Mouse (Mus musculus) gastrocnemius, postnatal 14 days (tissue): ENCODE measurements around the gene Rexo5. TPM values are rescaled to one million over a fixed set of nuclear protein-coding genes. Genes with fewer than 3 reads are reported as not detected.

ENCODE experiments used
- DNase-seq: peaks from one replicate; pipeline ENCODE4 v3.0.0; 2021; ENCODE audit warnings: mixed read lengths
- intact Hi-C: fragments of 180-260 bp; cut with DNase I; formaldehyde crosslinking; loops from one replicate; pipeline ENCODE4 v1.15.1; 2025; ENCODE audit warnings: low total_unique reads
- long read RNA-seq, 2 experiments: library from polyadenylated mRNA; stranded (forward); transcript quantifications; one replicate each; pipeline ENCODE4 v2.0.0; 2021
- total RNA-seq, 2 experiments: library from RNA; stranded (reverse); gene quantifications; 2 replicates each; pipeline ENCODE4 v1.2.3; 2021

Gene Rexo5
- under 1 TPM; 0.49 to 0.62 TPM for total RNA-seq
- long read RNA-seq, experiment 1: 0 reads
- long read RNA-seq, experiment 2: 0 reads

DNA sequence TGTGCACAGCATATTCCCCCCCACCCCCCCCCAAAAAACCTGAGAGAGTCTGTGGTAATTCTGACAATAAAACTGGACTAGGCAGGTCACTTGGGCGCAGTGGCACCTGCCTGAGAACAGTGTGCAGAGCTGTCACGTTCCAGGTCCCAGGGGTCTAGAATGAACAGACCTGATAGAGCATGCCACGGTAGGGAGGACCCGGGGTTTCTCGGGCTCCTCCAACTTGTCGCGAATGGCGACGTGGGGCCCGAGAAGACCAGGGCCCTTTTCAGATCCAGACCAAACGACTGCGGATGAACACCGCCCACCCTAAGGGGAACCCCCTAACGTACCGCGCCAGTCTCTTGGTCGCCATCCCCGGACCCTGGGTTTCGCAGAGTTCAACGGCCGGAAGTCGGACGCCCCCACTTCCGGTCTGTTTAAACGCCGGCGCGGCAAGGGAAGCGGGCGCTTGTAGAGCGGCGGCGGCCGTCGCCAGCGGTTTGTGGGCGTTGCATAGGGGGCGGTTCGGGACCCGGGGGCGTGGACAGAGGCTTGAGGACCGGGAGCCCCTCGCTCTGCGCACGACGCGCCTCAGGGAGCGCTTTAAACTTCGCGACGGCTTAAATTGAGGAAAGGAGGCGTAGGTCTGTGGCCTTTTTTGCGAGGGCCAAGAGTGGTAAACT is at the start of gene Rexo5, which contains the start of gene Eri2:
TSS of gene Rexo5 (plus strand) at position 421 of the 665 bp plus-strand sequence.
TSS of gene Eri2 (minus strand) at position 473 of the 665 bp plus-strand sequence.
- intact Hi-C loops: no loop called here
- peak; percentile 88 for DNase-seq

- intact Hi-C loops: no loop called here
- DNase-seq: no peak
Observed at GRCm38 (mm10) chr7:119744321-119744720, 49.5 kb upstream of the Rexo5 start.

- DNase-seq: no peak
- intact Hi-C loops: no loop called here
Observed at GRCm38 (mm10) chr7:119745869-119746268, 47.9 kb upstream of the Rexo5 start.

- no peak for DNase-seq
- intact Hi-C loops: no loop called here
Observed at GRCm38 (mm10) chr7:119748761-119749160, 45.0 kb upstream of the Rexo5 start.

GRCm38 (mm10) chr7:119749942-119750341 is 43.9 kb upstream of the Rexo5 start:
- intact Hi-C loops: no loop called here
- DNase-seq: no peak

DNA sequence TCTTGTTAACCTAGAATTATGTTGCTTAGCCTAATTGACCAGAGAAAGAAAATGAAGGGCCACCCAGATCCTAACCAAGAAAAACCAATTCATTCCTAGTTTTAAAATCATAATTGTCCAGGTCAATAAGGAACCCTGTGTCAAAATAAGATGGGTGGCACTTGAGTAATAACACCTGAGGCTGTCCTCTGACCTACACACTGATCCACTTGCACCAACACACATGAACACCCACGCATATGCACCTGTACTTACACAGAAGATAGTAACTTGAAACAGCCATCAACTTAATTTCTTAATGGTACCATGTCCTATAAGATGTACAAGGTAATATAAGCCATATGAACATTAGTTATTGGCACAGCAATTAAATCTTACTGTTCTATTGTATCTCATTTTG is 40.1 kb upstream of the Rexo5 start:
- DNase-seq: no peak
- intact Hi-C loops: no loop called here

GRCm38 (mm10) chr7:119760527-119760951 is 33.3 kb upstream of the Rexo5 start, which contains the start of gene Acsm3:
Acsm3 (plus strand) TSS chr7:119760923.
- DNase-seq: no peak
- intact Hi-C loops: no loop called here

DNA sequence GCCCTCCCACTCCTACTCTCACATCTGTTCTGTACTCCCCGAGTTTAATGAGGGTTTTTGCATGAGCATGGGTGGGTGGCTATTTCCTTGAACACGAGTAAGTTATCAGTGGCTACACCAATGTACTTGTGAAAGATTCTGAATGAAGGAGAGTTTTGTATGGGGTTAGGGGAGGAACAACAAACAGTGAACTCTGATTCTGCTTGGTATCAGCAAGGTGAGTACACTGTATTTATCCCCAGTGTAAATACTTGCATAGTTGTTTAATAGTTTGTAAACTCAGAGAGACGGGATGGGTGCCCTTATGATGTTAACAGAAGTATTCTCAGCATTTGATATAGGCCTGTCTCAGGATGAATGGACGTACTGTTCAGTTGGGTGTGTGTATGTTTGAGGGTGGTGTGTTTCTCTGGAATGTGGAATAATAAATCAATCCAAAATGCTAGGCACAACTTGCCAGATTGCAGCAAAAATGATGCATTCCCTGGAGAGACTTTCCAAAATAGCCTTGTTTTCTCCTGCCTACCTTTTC is 31.6 kb upstream of the Rexo5 start:
- no peak for DNase-seq
- intact Hi-C loops: no loop called here

- intact Hi-C loops: no loop called here
- DNase-seq: no peak
Observed at GRCm38 (mm10) chr7:119764377-119764776, 29.4 kb upstream of the Rexo5 start.

DNA sequence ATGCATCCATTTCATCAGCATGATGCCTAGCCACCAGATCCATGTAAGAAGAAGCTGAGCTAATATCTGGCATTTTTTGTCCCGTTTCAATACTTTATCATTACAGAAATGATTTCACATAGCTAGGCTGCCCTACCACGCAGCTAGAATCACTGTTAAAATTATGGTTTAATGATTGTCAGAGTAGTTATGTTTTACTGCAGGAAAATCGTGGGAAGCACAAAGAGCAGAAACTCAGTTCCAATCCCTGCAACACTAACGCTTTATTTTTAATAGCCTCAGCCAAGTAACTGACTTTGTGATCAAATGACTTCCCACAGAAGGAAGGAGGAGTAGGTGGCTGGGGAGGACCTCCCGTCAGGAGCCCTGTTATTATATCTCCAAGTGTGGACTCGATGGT is 26.8 kb upstream of the Rexo5 start:
- intact Hi-C loops: no loop called here

DNA sequence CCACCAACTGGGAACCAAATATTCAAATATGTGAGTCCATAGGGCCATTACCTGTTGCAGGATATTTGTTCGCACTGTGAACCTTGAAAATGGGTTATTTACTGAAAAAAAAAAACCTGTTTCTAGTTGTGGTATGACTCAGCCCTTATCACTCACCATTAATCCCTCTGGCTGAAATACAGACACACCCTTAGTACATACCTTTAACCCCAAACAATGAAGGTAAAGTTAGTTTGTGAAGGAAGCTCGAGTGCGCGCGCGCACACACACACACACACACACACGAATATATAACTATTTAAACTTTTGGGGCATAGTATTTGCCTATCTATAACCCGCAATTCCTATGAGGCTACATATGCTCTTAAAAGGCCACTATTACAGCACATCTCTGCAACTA is 23.9 kb upstream of the Rexo5 start:
- no peak for DNase-seq
- intact Hi-C loops: no loop called here

More for the DNA sequence above, 26.8 kb upstream of the Rexo5 start:
- no peak for DNase-seq

- intact Hi-C loops: no loop called here
- DNase-seq: no peak
Observed at GRCm38 (mm10) chr7:119783453-119783852, 10.4 kb upstream of the Rexo5 start.

GRCm38 (mm10) chr7:119784908-119785307 is 8.9 kb upstream of the Rexo5 start:
- DNase-seq: no peak
- intact Hi-C loops: no loop called here

DNA sequence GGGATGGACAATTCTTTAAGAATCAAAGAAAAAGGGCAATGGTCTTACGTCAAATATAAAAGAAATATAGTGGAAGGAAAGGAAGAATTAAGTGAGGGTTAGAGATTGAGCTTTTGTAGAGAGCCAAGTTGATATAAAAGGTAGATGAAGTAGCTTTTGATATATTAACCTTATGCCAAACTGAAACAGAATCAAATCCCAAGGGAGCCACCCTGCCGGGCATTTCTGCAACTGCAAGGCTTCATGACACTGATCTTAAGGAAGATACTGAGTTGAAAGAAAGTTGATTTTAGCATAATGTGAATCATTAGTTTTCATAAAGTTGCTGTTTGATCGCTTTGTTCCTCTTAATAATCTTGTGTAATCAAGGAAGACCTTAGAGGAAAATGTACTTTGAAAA is 4.8 kb upstream of the Rexo5 start:
- intact Hi-C loops: no loop called here
- DNase-seq: no peak

GRCm38 (mm10) chr7:119794251-119794638 is 439 bp downstream of the Rexo5 start:
- intact Hi-C loops: no loop called here
- no peak for DNase-seq

GRCm38 (mm10) chr7:119795311-119795710 is 1.5 kb downstream of the Rexo5 start:
- intact Hi-C loops: no loop called here
- no peak for DNase-seq

DNA sequence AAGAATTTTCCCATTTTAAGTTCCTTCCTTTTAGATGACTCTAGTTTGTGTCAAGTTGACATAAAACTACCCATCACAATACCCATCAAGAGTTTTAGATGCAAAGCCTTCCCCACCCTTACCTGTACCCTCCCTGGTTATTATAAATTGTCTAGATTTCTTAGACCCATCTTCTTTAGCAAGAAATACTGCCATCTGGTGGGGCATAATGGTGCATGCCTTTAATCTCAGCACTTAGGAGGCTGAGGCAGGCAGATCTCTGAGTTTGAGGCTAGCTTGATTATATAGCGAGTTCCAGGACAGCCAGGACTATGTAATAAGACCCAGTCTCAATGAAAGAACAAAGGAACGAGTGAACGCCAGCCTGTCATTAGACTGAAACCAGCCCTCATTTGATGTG is 6.7 kb downstream of the Rexo5 start:
- no peak for DNase-seq
- intact Hi-C loops: no loop called here

DNA sequence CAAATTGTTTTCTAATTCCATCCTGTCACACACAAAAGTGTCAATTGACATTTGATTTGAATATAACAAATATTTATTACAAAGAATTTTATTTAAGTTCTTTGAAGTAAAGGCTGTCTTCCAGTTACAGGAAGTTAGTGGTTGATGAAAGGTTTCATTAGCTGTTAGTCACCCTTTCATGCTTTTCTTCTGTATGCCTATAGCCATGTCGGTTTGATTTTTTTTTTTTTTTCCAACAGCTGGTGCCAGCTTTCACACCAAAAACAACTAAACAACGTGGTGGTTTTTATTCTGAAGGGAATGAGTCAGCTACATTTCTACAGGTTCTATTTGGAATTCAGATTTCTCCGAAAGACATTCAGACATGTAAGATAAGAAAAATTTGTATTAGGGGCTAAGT is 7.2 kb downstream of the Rexo5 start:
- no peak for DNase-seq
- intact Hi-C loops: no loop called here

- intact Hi-C loops: no loop called here
- no peak for DNase-seq
Observed at GRCm38 (mm10) chr7:119807396-119807795, 13.6 kb downstream of the Rexo5 start.

- no peak for DNase-seq
- intact Hi-C loops: no loop called here
Observed at GRCm38 (mm10) chr7:119808723-119809122, 14.9 kb downstream of the Rexo5 start.

DNA sequence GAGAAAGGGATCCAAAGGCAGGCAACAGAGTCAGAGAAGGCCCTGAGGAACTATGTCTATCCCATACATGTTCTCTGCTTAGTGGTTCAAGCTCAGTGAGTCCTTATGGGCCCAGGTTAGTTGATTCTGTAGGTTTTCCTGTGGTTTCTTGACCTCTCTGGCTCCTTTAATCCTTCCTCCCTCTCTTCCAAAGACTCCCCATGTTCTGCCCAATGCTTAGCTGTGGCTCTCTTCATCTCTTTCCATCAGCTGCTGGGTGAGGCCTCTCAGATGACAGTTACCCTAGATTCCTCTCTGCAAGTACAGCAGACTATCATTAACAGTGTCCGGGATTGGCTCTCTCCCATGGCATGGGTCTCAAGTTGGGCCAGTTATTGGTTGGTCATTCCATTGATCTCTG is 41.6 kb downstream of the Rexo5 start:
- intact Hi-C loops: no loop called here
- DNase-seq: no peak
